Mouse (Mus musculus) left cerebral cortex, postnatal 14 days (tissue): ENCODE results near the gene Rgs14. TPM values are rescaled to one million over a fixed set of nuclear protein-coding genes. Genes with fewer than 3 reads are reported as not detected.
A peak's percentile ranks its signal among the peaks of the same experiment; 100 is the strongest.

ENCODE experiments used
- DNase-seq, 2 experiments: peaks; one replicate each; pipeline ENCODE4 v3.0.0; 2021 to 2022; ENCODE audit warnings: low spot score in 2 of 2, mixed read lengths in 1 of 2
- intact Hi-C: fragments of 180-260 bp; cut with DNase I; formaldehyde crosslinking; loops from one replicate; pipeline ENCODE4 v1.15.1; 2025
- total RNA-seq, 2 experiments: library from RNA; stranded (reverse); gene quantifications; 2 replicates each; pipeline ENCODE4 v1.2.3; 2021

Rgs14 gene
- total RNA-seq, 2 experiments from 2014 or later, result 33.3 to 35.4 TPM

GRCm38 (mm10) chr13:55399300-55400038 is 29.9 kb downstream of the Rgs14 start:
- intact Hi-C loops, result loop anchor here (5.0 kb wide), 1 partner anchor 62 kb away; no protein-coding TSS in a partner anchor
- DNase-seq, result no peak

GRCm38 (mm10) chr13:55400039-55400346 is 30.5 kb downstream of the Rgs14 start:
- intact Hi-C loops, result no loop called here
- DNase-seq, result no peak

GRCm38 (mm10) chr13:55403266-55403665 is 33.7 kb downstream of the Rgs14 start:
- intact Hi-C loops, result no loop called here
- DNase-seq, result no peak

DNA sequence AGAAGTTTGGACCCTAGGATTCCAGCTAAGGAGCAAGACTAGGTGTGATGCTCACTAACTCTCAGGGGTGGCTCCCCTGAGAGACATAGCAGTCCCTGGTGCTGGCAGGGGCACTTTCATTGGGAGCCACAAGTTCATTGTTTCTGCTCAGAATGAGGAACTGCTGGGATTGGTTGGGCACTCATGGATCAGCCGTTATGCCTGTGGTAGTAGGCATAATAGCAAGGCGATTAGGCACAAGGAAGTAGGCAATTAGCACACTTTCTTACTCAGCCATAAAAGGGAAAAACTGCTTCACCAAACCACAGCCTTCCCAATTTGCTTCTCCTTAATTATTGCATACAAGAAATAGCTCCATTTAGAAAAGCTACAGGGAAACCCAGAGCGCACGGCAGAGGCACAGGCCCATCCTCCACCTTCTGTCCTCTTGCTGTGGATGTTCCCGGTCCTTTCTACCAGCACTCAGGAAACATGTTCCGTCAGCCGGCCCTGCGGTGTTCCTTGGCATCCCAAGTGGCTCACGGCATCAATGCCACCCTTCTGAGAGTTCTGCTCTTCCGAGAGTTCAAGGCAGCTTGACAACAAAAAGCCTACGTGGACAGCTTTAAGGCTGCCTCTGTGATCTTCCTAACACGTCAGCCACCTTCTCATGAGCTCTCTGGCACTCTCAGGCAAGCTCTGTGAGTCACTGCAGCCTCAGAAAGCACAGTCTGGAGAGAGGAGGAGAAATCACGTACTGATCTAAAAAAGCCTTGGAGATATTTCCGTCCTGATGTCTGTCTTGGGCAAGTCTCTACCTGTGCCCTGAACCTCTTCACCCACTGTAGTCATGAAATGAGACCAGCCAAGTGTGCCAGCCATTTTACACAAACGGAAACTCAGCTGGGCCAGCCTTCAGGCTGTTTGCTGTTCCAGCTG is 34.7 kb downstream of the Rgs14 start:
- peak; percentile 49 to 62 for DNase-seq
- intact Hi-C loops, result loop anchor here (2.0 kb wide), 1 partner anchor 113 kb away; no protein-coding TSS in a partner anchor

- intact Hi-C loops, result loop anchor here (2.0 kb wide), 1 partner anchor 112 kb away; no protein-coding TSS in a partner anchor
- DNase-seq, result peak; percentile 79 to 87
These were observed 35.6 kb downstream of the Rgs14 start for GRCm38 (mm10) chr13:55404853-55405782.

DNA sequence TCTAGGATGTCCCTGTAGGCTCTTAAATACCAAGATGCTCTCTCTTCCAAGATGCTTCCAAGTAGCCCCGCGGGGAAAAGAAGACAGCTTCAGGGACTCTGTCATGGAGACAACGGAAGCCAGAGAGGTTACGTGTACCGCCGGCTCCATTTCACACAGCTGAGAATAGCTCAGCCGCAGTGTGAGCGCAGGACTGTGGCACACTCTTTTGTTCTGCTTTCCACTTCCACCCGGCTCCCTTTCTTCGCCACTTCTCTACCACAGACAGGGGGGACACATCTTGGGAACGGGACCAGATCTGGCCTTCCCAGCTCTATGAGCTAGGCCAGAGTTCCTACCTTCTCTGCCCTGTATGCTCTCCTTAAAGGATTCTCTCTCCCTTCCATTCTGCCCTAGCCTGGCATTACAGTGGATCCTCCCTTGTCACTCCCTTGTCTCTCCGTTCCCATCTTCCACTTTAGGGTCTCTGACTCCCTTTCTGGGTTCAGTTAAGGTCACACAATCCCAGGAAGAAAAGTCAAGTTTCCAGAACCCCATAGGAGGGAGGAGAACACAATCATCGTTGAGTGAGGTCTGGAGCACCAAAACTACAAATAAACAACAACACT is 36.4 kb downstream of the Rgs14 start:
- intact Hi-C loops, result loop anchor here (2.0 kb wide), 1 partner anchor 111 kb away; no protein-coding TSS in a partner anchor
- DNase-seq, result no peak

DNA sequence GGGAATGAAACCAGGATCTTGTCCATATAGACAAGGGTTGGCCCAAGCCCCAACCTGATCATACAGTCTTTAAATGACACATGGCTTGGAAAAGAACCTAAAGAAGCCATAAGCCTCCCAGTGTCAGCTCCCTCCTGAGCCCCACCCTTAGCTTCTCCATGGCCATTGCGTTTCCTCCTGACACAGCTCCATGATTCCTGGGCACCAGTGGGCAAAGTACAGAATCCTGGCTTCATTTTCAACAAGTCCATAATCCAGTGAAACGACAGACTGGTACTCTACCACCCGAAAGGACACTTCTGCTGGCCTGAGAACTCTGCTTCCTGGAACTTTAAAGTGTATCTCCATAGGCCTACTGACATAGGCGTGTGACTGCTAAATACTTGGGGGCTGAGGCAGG is 37.8 kb downstream of the Rgs14 start:
- intact Hi-C loops, result no loop called here
- DNase-seq, result no peak

DNA sequence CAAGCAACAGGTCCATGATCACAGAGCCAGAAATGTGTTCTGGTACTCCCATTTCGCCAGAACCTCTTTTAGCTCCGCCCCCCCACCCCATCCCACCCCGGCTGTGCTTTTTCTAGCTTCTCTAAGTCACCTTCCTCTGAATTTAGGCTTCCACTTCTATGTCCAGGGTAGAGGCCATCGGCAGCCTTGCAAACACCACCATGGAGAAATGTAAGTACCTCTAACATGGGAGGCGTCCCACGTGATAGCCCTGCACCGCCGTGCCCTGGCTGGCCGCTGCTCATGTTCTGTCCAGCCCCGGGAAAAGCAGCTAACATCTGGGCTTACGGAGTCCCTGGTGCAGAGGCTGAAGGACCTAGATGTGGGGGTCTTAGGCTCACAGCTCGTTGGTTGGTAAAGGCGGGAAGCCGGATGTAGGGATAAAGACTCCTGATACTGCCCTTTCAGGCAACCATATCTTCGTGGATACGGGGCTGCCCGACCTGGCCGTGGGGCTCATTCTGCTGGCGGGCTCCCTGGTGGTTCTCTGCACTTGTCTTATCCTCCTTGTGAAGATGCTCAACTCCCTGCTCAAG is 39.1 kb downstream of the Rgs14 start:
- DNase-seq, result no peak
- intact Hi-C loops, result no loop called here

- no peak for DNase-seq
- intact Hi-C loops, result no loop called here
These were observed 42.3 kb downstream of the Rgs14 start for GRCm38 (mm10) chr13:55411826-55412225.

DNA sequence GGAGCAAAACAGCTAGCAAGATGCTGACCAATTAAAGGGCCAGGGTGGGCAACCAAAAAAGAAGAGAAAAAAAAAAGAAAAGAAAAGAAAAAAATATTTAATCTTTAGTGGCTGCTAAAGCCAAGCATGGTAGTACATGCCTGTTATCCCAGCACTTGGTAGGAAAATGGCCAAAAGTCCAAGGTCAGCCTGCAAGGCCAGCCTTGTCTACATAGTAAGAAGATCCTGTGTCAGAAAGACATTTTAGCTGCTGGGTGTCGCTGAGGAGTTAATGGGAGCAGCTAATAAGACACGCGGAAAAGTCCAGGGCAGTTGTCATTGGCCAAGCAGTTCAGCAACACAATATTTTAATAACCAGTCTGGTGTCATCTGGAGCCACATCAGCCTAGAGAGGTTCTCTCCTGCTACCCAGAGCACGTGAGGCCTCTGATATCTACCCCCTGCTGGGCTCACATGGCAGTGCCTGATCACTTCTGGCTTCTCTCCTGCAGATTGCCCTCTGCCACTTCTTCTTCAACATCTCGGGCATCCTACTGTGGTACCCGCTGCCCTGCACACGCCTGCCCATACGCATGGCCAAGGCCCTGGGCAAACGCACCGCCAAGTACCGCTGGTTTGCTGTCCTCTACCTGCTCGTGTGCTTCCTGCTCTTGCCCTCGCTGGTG is 43.2 kb downstream of the Rgs14 start:
- intact Hi-C loops, result no loop called here
- no peak for DNase-seq

- intact Hi-C loops, result no loop called here
- no peak for DNase-seq
These were observed 43.8 kb downstream of the Rgs14 start for GRCm38 (mm10) chr13:55413333-55413732.

DNA sequence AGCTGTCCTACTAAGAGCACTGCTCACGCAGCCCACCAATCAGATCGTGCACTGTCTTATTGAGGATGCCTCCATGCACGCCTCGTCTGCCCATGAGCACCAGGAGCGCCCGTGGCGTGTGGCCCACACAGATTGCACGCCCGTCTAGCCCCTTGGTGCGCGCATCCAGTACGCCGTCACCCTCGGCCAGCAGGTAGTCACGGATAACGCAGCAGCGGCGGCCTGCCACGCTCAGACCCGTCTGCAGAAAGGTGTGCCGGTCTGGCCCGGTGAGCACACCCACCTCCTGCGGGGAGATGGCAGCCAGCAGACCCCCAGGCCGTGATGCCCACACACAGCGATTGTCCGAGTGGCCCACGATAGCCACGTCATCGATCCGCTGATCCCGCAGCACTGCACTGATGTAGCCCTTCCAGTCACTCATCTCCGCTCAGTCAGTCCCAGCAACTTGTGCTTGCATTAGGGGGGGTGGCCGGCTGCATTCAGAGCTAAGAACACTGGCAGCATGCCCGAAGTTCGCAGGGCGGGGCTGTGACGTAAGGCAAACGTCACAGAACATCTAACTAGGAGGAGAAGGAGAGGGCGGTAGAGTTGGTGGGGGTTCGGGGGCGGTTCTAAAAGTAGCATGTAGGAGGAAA is 45.3 kb downstream of the Rgs14 start, which contains the start of gene Pfn3:
Pfn3 (minus strand) TSS at position 490 of the 638 bp plus-strand sequence.
- DNase-seq, result peak; percentile 83 to 84
- intact Hi-C loops, result no loop called here

DNA sequence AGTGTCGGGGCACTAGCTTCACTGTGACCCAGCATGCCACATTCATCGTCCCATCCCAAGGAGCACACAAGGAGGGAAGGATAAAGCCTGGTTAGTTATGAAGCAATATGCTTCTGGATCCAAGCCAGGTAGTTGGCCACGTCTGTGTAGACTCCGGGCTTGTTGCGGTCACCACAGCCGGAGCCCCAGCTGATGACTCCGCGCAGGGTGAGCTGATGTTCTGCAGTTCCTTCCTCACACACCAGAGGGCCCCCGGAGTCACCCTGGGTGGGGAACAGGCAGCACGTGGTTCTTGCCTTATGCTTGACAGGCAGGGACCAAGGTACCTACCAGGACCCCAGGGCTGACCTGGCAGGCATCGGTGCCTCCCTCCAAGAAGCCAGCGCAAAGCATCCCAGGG is 48.5 kb downstream of the Rgs14 start:
- DNase-seq, result peak; percentile 78 to 84
- intact Hi-C loops, result loop anchor here (2.0 kb wide), 1 partner anchor 53 kb away; no protein-coding TSS in a partner anchor

GRCm38 (mm10) chr13:55419142-55419541 is 49.6 kb downstream of the Rgs14 start:
- intact Hi-C loops, result loop anchor here (2.0 kb wide), 1 partner anchor 52 kb away; no protein-coding TSS in a partner anchor
- no peak for DNase-seq

GRCm38 (mm10) chr13:55420018-55420932 is 50.7 kb downstream of the Rgs14 start:
- intact Hi-C loops, result no loop called here

More at GRCm38 (mm10) chr13:55420018-55420932, 50.7 kb downstream of the Rgs14 start:
- no peak for DNase-seq
